Mouse (Mus musculus) thymus, adult 2 months (tissue): ENCODE measurements at regions not wholly inside any gene's neighbourhood (a gene's known extent, or its start where the extent isn't known, plus 50 kb on each side); places are given as distances from the start of the nearest gene placed in this dataset.
A peak's percentile ranks its signal among the peaks of the same experiment; 100 is the strongest.

ENCODE experiments used
- DNase-seq: peaks from one replicate; pipeline ENCODE4 v3.0.0; 2021
- H3K27ac ChIP-seq: fragments of 200-500 bp; 2 replicates; pipeline ENCODE4 v1.5.1; 2012; ENCODE audit warnings: low read length, control low read depth; ENCODE audit not compliant: control insufficient read depth, insufficient read depth
- H3K27me3 ChIP-seq: fragments of 200-500 bp; 2 replicates; pipeline ENCODE4 v1.6.1; 2012; ENCODE audit warnings: mild to moderate bottlenecking, low read length, moderate library complexity, mixed read lengths; ENCODE audit not compliant: control insufficient read depth, insufficient read depth
- H3K36me3 ChIP-seq: fragments of 200-500 bp; 2 replicates; pipeline ENCODE4 v1.6.1; 2012; ENCODE audit warnings: mild to moderate bottlenecking, low read length, moderate library complexity; ENCODE audit not compliant: control insufficient read depth, insufficient read depth
- H3K4me1 ChIP-seq: fragments of 200-500 bp; replicated peaks from 2 replicates; pipeline ENCODE4 v1.6.1; 2012; ENCODE audit warnings: low read length; ENCODE audit not compliant: control insufficient read depth, insufficient read depth
- H3K4me3 ChIP-seq: fragments of 200-500 bp; 2 replicates; pipeline ENCODE4 v1.5.1; 2012; ENCODE audit warnings: mild to moderate bottlenecking, low read length, control low read depth, moderate library complexity; ENCODE audit not compliant: control insufficient read depth, insufficient read depth
- CTCF ChIP-seq: fragments of 200-500 bp; IDR thresholded peaks from 2 replicates; pipeline ENCODE4 v1.5.1; 2012; ENCODE audit warnings: mild to moderate bottlenecking, control low read depth, low read length, moderate library complexity, borderline replicate concordance; ENCODE audit not compliant: control insufficient read depth, poor library complexity, insufficient read depth; ENCODE audit errors: extremely low read depth
- POLR2A ChIP-seq: fragments of 200-500 bp; IDR thresholded peaks from 2 replicates; pipeline ENCODE4 v1.6.1; 2012; ENCODE audit warnings: mild to moderate bottlenecking, low read length, control low read depth, moderate library complexity; ENCODE audit not compliant: control insufficient read depth, poor library complexity, insufficient read depth; ENCODE audit errors: extremely low read depth
- WGBS: fragments of 180-500 bp; shearing (Covaris S2); methylation state at CpG from one replicate; pipeline ENCODE4 v1.1.7; 2018; 5-methylcytosine and 5-hydroxymethylcytosine counted together

GRCm38 (mm10) chr5:120312299-120312698, 119.2 kb upstream of the Lhx5 start:
- WGBS = 88% methylated on average over 6 of the region's 6 CpGs

GRCm38 (mm10) chr5:120313984-120314383, 117.5 kb upstream of the Lhx5 start:
- TF ChIP-seq CTCF (no peak), POLR2A (no peak)
- no peaks in the 10 kb centered on the region for H3K36me3 ChIP-seq
- no peak overlapping the region for H3K27ac ChIP-seq
- 82% methylated on average over 6 of the region's 6 CpGs for WGBS
- H3K27me3 ChIP-seq = no peaks in the 10 kb centered on the region
- H3K4me3 ChIP-seq = no peak overlapping the region
- DNase-seq = no peak
- no peaks in the 10 kb centered on the region for H3K4me1 ChIP-seq

More at GRCm38 (mm10) chr5:120312299-120312698, 119.2 kb upstream of the Lhx5 start:
- no peak overlapping the region for H3K4me3 ChIP-seq
- no peak for TF ChIP-seq POLR2A
- TF ChIP-seq CTCF = peak; percentile 45; the same call in 1 of the 2 replicates
- no peaks in the 10 kb centered on the region for H3K36me3 ChIP-seq
- H3K27me3 ChIP-seq = no peaks in the 10 kb centered on the region
- no peaks in the 10 kb centered on the region for H3K4me1 ChIP-seq
- DNase-seq = no peak
- H3K27ac ChIP-seq = no peak overlapping the region

- H3K4me1 ChIP-seq = no peaks in the 10 kb centered on the region
- TF ChIP-seq POLR2A (no peak), CTCF (no peak)
- no peaks in the 10 kb centered on the region for H3K27me3 ChIP-seq
- H3K27ac ChIP-seq = no peak overlapping the region
- H3K36me3 ChIP-seq = no peaks in the 10 kb centered on the region
- no peak for DNase-seq
- no peak overlapping the region for H3K4me3 ChIP-seq
- WGBS = 80% methylated on average over 8 of the region's 8 CpGs
Measured at GRCm38 (mm10) chr5:120315116-120315515, 116.4 kb upstream of the Lhx5 start.

GRCm38 (mm10) chr5:120318951-120319350, 112.5 kb upstream of the Lhx5 start:
- no peak for DNase-seq
- TF ChIP-seq CTCF (no peak), POLR2A (no peak)
- no peak overlapping the region for H3K27ac ChIP-seq

GRCm38 (mm10) chr5:120322031-120322731, 109.3 kb upstream of the Lhx5 start:
- Histone ChIP-seq H3K4me1 (no peaks in the 10 kb centered on the region), H3K27me3 (no peaks in the 10 kb centered on the region; the same call in 1 of the 2 replicates), H3K4me3 (no peak overlapping the region), H3K27ac (no peak overlapping the region), H3K36me3 (no peaks in the 10 kb centered on the region)
- TF ChIP-seq CTCF (no peak), POLR2A (no peak)
- WGBS = 10% methylated on average over 30 of the region's 30 CpGs
- no peak for DNase-seq

More at GRCm38 (mm10) chr5:120318951-120319350, 112.5 kb upstream of the Lhx5 start:
- Histone ChIP-seq H3K36me3 (no peaks in the 10 kb centered on the region), H3K27me3 (no peaks in the 10 kb centered on the region; the same call in 1 of the 2 replicates), H3K4me1 (no peaks in the 10 kb centered on the region), H3K4me3 (no peak overlapping the region)
- WGBS = 4% methylated on average over 1 of the region's 1 CpGs

- WGBS = 26% methylated on average over 12 of the region's 12 CpGs
- no peak overlapping the region for H3K4me3 ChIP-seq
- TF ChIP-seq CTCF (no peak), POLR2A (no peak)
- no peak overlapping the region for H3K27ac ChIP-seq
- no peak for DNase-seq
- no peaks in the 10 kb centered on the region for H3K36me3 ChIP-seq
- H3K4me1 ChIP-seq = no peaks in the 10 kb centered on the region
- no peaks in the 10 kb centered on the region; the same call in 1 of the 2 replicates for H3K27me3 ChIP-seq
Measured at GRCm38 (mm10) chr5:120322732-120323316, 108.7 kb upstream of the Lhx5 start.
